Mouse (Mus musculus): Measurements from ENCODE around the gene Dennd4a. TPM values are rescaled to one million over a fixed set of nuclear protein-coding genes. Genes with fewer than 3 reads are reported as not detected.
A peak's percentile ranks its signal among the peaks of the same experiment; 100 is the strongest.

The Dennd4a gene
- total and polyA plus RNA-seq, 2 experiments from 2014 or later = 7.1 to 15.2 TPM

- Histone ChIP-seq H3K4me2 (ENCODE audit: low read depth, low read length, poor library complexity, severe bottlenecking) (no peak overlapping the region), H3K9me3 (ENCODE audit: low read length) (no peaks in the 10 kb centered on the region), H3K9ac (replicated peaks; ENCODE audit: low read length, poor library complexity, severe bottlenecking) (no peak overlapping the region), H3K27ac (ENCODE audit: low read depth, low read length) (no peak overlapping the region), H3K4me3 (ENCODE audit: low read depth, low read length) (no peak overlapping the region), H3K36me3 (ENCODE audit: insufficient read depth, low read length) (peaks cover 24% of the 10 kb centered on the region), H3K4me1 (ENCODE audit: insufficient read depth, low read length) (no peaks in the 10 kb centered on the region), H3K27me3 (ENCODE audit: insufficient read depth, low read length) (no peaks in the 10 kb centered on the region)
- 36% methylated on average over 16 of the region's 16 CpGs for WGBS
- TF ChIP-seq CTCF (IDR thresholded peaks at IDR 0.05) = no peak
- DNase-seq (ENCODE audit: low spot score) = no peak
- no peak for ATAC-seq (ENCODE audit: low FRiP score)
These were observed 107.4 kb downstream of the Dennd4a start for GRCm38 (mm10) chr9:64918560-64918959.

GRCm38 (mm10) chr9:64925771-64926170 lies 114.6 kb downstream of the Dennd4a start:
- no peak overlapping the region for H3K4me2 ChIP-seq (ENCODE audit: low read depth, low read length, poor library complexity, severe bottlenecking)
- no peak for TF ChIP-seq CTCF (IDR thresholded peaks at IDR 0.05)
- H3K36me3 ChIP-seq (ENCODE audit: insufficient read depth, low read length) = no peaks in the 10 kb centered on the region
- H3K4me1 ChIP-seq (ENCODE audit: insufficient read depth, low read length) = peaks cover 7% of the 10 kb centered on the region
- 78% methylated on average over 5 of the region's 5 CpGs for WGBS
- H3K27ac ChIP-seq (ENCODE audit: low read depth, low read length) = 0 out of 2 replicates have a peak overlapping the region, but pooled peaks have one; percentile 43
- ATAC-seq (ENCODE audit: low FRiP score) (no peak), DNase-seq (ENCODE audit: low spot score) (no peak)
- no peaks in the 10 kb centered on the region for H3K27me3 ChIP-seq (ENCODE audit: insufficient read depth, low read length)
- H3K9me3 ChIP-seq (ENCODE audit: low read length) = no peaks in the 10 kb centered on the region
- no peak overlapping the region for H3K9ac ChIP-seq (replicated peaks; ENCODE audit: low read length, poor library complexity, severe bottlenecking)
- H3K4me3 ChIP-seq (ENCODE audit: low read depth, low read length) = no peak overlapping the region

- WGBS = 71% methylated on average over 8 of the region's 8 CpGs
- no peaks in the 10 kb centered on the region for H3K27me3 ChIP-seq (ENCODE audit: insufficient read depth, low read length)
- H3K9ac ChIP-seq (replicated peaks; ENCODE audit: low read length, poor library complexity, severe bottlenecking) = no peak overlapping the region
- peak; percentile 83 for DNase-seq (ENCODE audit: low spot score)
- peak; percentile 58 for ATAC-seq (ENCODE audit: low FRiP score)
- no peaks in the 10 kb centered on the region for H3K36me3 ChIP-seq (ENCODE audit: insufficient read depth, low read length)
- peaks cover 7% of the 10 kb centered on the region for H3K4me1 ChIP-seq (ENCODE audit: insufficient read depth, low read length)
- no peak overlapping the region for H3K4me3 ChIP-seq (ENCODE audit: low read depth, low read length)
- H3K4me2 ChIP-seq (ENCODE audit: low read depth, low read length, poor library complexity, severe bottlenecking) = no peak overlapping the region
- TF ChIP-seq CTCF (IDR thresholded peaks at IDR 0.05) = no peak
- peak overlapping the region; percentile 43 for H3K27ac ChIP-seq (ENCODE audit: low read depth, low read length)
- no peaks in the 10 kb centered on the region for H3K9me3 ChIP-seq (ENCODE audit: low read length)
These were observed 115.3 kb downstream of the Dennd4a start for GRCm38 (mm10) chr9:64926201-64926991.

- ATAC-seq (ENCODE audit: low FRiP score) (no peak), DNase-seq (ENCODE audit: low spot score) (no peak)
- WGBS = 86% methylated on average over 4 of the region's 4 CpGs
- H3K27me3 ChIP-seq (ENCODE audit: insufficient read depth, low read length) = no peaks in the 10 kb centered on the region
- H3K9ac ChIP-seq (replicated peaks; ENCODE audit: low read length, poor library complexity, severe bottlenecking) = no peak overlapping the region
- peaks cover 7% of the 10 kb centered on the region for H3K4me1 ChIP-seq (ENCODE audit: insufficient read depth, low read length)
- H3K36me3 ChIP-seq (ENCODE audit: insufficient read depth, low read length) = no peaks in the 10 kb centered on the region
- H3K27ac ChIP-seq (ENCODE audit: low read depth, low read length) = no peak overlapping the region
- H3K4me3 ChIP-seq (ENCODE audit: low read depth, low read length) = no peak overlapping the region
- H3K9me3 ChIP-seq (ENCODE audit: low read length) = no peaks in the 10 kb centered on the region
- no peak overlapping the region for H3K4me2 ChIP-seq (ENCODE audit: low read depth, low read length, poor library complexity, severe bottlenecking)
- TF ChIP-seq CTCF (IDR thresholded peaks at IDR 0.05) = no peak
These were observed 119.1 kb downstream of the Dennd4a start for GRCm38 (mm10) chr9:64930256-64930655.

DNA sequence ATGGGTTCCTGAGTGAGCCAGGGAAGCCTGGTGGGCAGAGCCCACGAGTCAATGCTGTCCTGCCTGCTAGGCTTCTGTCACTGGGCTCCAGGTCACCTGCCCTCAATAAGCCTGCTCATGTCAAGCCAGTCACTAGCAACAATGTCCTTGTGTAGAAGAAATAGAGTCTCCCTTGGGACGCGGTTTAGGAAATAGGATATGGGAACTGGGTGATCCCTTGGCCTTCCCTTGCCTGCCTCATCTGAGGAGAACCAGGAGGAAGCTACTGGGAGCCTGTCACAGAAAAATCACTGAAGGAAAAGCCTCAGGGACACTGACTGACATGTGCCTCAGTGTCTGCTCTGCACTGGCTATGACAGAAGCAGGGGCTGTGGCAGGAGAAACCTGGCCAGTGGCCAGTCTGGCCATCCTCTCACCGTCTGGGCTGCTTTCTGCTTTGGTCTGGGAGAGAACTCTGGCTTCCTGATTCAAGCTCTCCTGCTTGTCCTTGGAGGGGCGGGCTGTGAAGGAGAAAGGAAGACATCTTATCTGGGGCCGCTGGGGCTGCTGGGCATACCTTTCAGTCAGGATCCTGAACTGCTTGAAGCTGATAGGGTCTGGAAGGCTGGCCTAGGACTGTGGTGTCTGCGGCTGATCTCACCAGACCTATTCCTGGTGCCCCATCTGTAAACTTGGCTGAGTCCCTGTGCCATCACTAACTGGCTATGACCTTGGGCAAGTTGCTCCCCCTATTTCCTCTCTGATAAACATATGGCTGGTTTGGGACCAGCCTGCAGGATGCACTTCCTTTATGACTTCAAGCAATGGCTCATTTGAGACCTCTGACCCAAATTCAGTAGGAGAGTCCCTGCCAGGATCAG lies 120.8 kb downstream of the Dennd4a start:
- WGBS = 78% methylated on average over 7 of the region's 7 CpGs
- H3K27me3 ChIP-seq (ENCODE audit: insufficient read depth, low read length) = no peaks in the 10 kb centered on the region
- H3K4me1 ChIP-seq (ENCODE audit: insufficient read depth, low read length) = no peaks in the 10 kb centered on the region
- H3K27ac ChIP-seq (ENCODE audit: low read depth, low read length) = no peak overlapping the region
- no peak for ATAC-seq (ENCODE audit: low FRiP score)
- no peak for DNase-seq (ENCODE audit: low spot score)
- H3K36me3 ChIP-seq (ENCODE audit: insufficient read depth, low read length) = no peaks in the 10 kb centered on the region
- no peak overlapping the region for H3K9ac ChIP-seq (replicated peaks; ENCODE audit: low read length, poor library complexity, severe bottlenecking)
- no peaks in the 10 kb centered on the region for H3K9me3 ChIP-seq (ENCODE audit: low read length)
- no peak overlapping the region for H3K4me3 ChIP-seq (ENCODE audit: low read depth, low read length)
- TF ChIP-seq CTCF (IDR thresholded peaks at IDR 0.05) = no peak
- H3K4me2 ChIP-seq (ENCODE audit: low read depth, low read length, poor library complexity, severe bottlenecking) = no peak overlapping the region

Data from midbrain, postnatal 0 days (tissue).